Mouse (Mus musculus): Measurements from ENCODE around the gene Erich4.

The Erich4 gene

DNA sequence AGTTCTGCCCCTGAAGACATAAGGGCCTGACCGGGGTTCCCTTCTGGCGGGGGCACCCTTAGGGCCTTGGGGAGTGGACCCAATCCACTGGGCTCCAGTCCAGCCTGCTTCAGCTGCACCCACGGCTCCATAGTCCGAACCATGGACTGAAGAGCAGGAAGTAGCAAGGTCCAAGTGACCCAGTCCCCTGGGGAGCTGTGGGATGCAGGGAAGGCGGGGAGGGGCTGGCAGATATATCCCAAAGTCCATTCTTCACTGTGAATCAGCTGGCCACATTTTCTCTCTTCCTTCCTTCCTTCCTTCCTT, at the start of gene Erich4:
Gene Erich4, minus strand, starts transcription at position 187 of the 306 bp plus-strand sequence.
- CTCF ChIA-PET, result no interaction called here

DNA sequence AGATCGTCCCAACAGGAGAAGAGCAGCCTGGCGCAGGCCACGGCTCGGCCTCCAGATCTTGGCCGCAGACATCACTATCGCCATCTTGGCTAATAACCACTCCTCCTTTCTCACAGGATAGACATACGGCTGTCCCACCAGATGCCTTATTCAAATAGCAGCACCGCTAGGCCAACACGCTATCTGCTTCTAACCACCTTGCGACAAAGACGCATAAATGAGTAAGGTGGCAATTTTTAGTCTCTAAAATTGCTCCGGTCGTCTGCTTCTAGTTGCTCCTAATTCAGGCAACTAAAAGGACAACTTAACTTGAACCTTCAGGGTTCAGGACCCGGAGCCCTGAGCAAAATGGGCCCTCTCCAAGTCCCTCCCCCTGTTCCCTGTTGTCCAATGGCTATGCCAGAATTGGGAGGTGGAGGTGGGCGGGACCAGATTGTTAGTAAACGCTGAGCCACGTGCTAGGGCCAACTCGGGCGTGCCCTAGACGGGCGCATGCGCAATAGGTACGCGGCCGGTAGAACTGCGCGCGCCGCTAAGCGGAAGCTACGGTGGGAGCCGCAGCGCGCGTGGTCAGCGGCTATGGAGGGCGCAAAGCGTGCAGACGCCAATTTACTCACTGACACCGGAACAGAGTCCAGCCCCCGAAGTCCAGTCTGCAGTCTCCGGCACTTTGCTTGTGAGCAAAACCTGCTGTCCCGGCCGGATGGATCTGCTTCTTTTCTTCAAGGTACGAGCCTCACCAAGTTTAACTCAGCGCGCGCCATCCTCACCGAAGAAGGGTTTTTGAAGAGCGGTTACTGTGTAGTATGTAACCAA, 43.2 kb upstream of the Erich4 start, which contains the start of the genes Bckdha and Exosc5:
Gene Bckdha, minus strand, starts transcription at position 325 of the 816 bp plus-strand sequence.
Gene Exosc5, plus strand, starts transcription at position 508 of the 816 bp plus-strand sequence.
- CTCF ChIA-PET, result interaction anchor here (0.6 to 0.7 kb wide), 2 partner anchors 51 to 680 kb away, joined by 3 to 5 read pairs; no protein-coding TSS in a partner anchor

GRCm38 (mm10) chr7:25657785-25658184, 42.1 kb upstream of the Erich4 start:
- CTCF ChIA-PET, result interaction anchor here (0.7 to 0.8 kb wide), 2 partner anchors 10 to 632 kb away, joined by 3 to 7 read pairs; no protein-coding TSS in a partner anchor

- CTCF ChIA-PET, result interaction anchor here (0.6 to 0.7 kb wide), 4 partner anchors 24 to 712 kb away, joined by 3 read pairs; no protein-coding TSS in a partner anchor
Observed at GRCm38 (mm10) chr7:25655601-25656428, 40.1 kb upstream of the Erich4 start.

GRCm38 (mm10) chr7:25652244-25652759, 36.6 kb upstream of the Erich4 start:
- CTCF ChIA-PET, result interaction anchor here (0.5 to 1.4 kb wide), 8 partner anchors 26 to 389 kb away, joined by 3 to 9 read pairs (median 4); partner anchors contain the start of gene B3gnt8

DNA sequence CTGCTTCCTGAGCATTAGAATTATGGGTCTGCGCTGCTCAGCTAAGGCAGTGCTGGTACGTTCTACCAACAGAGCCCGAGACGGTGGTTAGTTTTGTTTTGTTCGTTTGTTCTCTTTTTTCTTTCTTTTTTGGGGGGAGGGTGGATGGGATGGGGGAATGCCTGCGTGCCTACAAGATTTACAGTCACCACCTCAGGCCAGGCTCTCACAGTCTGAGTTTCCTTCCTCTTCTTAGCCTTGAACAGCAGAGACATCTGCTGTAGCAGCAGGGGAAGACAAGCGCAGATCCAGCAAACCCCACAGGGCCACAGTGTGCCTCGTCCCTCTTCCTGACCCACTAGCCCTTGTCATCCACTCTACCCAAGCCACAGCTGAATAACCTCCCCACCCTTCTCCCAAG, 35.6 kb upstream of the Erich4 start:
- CTCF ChIA-PET, result interaction anchor here (0.7 to 1.2 kb wide), 4 partner anchors 14 to 222 kb away, joined by 3 read pairs; no protein-coding TSS in a partner anchor

GRCm38 (mm10) chr7:25649839-25650238, 34.1 kb upstream of the Erich4 start:
- CTCF ChIA-PET, result interaction anchor here (0.5 to 0.6 kb wide), 2 partner anchors 165 to 169 kb away, joined by 4 to 6 read pairs; no protein-coding TSS in a partner anchor

DNA sequence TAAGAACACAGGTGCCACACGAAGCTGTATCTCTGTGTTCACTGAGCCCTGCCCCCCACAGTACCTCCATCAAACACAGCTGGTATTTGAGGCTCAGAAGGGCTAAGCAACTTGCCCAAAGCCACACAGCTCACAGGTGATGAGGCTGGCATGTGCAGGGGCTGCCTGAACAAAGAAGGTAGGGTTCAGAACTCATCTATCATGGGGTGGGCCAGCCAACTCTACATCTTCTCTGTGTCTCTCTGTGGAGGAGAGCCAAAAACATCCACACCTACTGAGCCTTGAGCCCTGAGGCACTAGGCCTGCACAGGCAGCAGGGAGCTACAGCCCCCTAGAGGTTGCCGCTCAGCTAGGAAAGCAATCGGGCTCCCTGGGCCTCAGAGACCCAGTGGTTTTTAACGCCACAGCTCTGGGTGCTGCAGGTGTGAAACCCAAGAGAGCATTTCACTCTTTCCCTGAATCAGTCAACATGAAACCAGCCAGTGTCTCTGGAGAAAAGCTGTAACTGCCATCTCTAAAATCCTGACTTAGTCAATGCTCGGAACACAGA, 32.0 kb upstream of the Erich4 start:
- CTCF ChIA-PET, result interaction anchor here (0.6 to 1.3 kb wide), 3 partner anchors 10 to 211 kb away, joined by 3 to 8 read pairs (median 3); no protein-coding TSS in a partner anchor

DNA sequence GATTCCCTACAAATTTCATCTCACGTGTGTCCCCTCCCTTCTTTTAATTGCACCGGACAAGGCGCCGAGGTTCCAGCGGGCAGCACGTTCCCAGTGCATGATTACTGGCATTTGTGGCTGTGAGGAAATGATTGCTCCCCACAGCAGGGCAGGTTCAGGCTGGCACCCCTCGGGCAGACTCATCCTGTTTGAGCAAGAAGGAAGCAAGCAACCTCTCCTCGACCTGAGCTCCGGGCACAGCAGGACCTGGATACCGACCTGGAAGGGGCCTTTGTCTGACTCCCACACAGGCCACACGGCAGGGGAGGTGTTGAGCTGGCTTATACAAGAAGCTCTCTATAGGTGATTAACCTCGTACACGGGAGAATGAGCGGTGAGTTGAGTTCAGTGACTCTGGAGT, 29.4 kb upstream of the Erich4 start:
- CTCF ChIA-PET, result interaction anchor here (2.1 kb wide), 1 partner anchor 19 kb away, joined by 4 read pairs; the partner anchor contains the start of gene B3gnt8

- CTCF ChIA-PET, result interaction anchor here (2.1 kb wide), 1 partner anchor 19 kb away, joined by 4 read pairs; the partner anchor contains the start of gene B3gnt8
Observed at GRCm38 (mm10) chr7:25644631-25645030, 28.9 kb upstream of the Erich4 start.

- CTCF ChIA-PET, result interaction anchor here (2.1 kb wide), 1 partner anchor 18 kb away, joined by 4 read pairs; the partner anchor contains the start of gene B3gnt8
Observed at GRCm38 (mm10) chr7:25644136-25644535, 28.4 kb upstream of the Erich4 start.

DNA sequence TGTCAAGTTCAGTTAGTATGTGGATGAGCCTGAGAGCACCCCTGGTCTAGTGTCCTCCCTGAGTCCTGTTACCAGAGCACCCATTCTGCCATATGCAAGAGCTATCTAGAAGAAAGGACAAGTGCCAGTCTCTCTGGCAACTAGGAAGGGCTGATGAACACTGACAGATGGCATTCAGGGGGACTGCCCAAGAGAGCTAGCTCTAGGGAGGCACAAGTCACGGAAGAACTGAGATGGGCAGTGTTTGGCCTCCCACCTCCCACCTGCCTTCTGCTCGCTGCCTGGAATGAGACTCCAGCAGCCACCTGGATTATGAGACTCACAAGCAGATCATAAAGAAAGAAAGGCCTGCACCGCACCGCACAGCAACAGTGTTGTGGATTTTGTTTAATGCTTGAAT, 24.1 kb upstream of the Erich4 start:
- CTCF ChIA-PET, result no interaction called here

DNA sequence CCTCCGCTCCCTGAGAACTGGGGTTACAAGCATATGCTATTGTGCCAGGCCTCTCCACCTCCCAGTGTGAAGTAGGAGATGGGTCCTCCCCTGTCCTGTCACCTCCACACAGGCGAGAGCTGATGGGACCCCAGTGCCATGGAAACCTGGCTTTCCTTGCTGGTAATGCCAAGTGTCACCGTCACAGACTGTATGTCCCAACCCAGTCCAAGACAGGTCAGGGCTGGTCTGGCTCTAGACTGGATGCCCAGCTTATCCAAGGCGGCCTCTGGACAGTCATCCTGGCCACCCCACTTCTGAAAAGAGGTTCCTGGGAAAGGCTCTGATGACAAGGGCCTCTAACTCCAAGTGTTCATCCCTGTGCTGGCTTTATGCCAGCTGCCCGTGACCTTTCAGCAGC, 21.4 kb upstream of the Erich4 start:
- CTCF ChIA-PET, result interaction anchor here (0.6 to 0.8 kb wide), 2 partner anchors 8 to 14 kb away, joined by 3 read pairs; no protein-coding TSS in a partner anchor

DNA sequence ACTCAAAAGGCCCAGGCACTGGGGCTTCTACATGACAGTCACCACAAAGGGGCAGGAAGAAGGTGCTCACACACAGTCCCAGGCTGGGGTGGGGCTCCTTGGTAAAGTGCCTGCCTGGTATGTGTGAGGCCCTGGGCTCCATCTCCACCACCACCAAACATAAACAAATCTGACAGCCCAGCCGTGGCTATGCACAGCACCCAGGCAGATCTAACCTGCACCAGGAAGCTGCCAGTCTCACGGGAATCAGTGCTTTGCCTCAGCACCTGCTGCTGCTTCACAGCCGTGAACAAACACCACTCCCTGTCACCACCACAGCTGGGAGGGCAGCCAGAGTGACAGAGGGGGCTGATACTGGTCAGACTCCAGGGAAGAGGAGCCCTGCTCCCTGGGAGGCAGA, 20.7 kb upstream of the Erich4 start:
- CTCF ChIA-PET, result no interaction called here

- CTCF ChIA-PET, result no interaction called here
Observed at GRCm38 (mm10) chr7:25632679-25633078, 17.0 kb upstream of the Erich4 start.

DNA sequence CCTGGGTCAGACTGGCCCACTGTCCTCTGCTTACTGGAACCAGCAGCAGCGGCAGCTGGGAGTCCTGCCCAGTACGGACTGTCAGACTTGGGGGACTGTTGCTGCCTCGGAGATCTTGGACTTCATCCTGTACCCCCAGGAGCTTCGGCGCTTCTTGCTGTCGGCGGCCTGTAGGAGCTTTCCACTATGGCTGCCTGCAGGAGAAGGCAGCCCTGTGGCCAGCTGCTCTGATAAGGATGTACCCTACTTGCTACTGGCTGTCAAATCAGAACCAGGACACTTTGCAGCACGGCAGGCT, 12.6 kb upstream of the Erich4 start:
- CTCF ChIA-PET, result no interaction called here

- CTCF ChIA-PET, result no interaction called here
Observed at GRCm38 (mm10) chr7:25627431-25628322, 12.0 kb upstream of the Erich4 start.

GRCm38 (mm10) chr7:25626509-25627430, 11.1 kb upstream of the Erich4 start, which contains the start of gene B3gnt8:
TSS of gene B3gnt8 (plus strand) at chr7:25626654.
- CTCF ChIA-PET, result interaction anchor here (0.5 to 1.4 kb wide), 3 partner anchors 18 to 513 kb away, joined by 4 read pairs; no protein-coding TSS in a partner anchor
